Mouse (Mus musculus): ENCODE measurements at regions not wholly inside any gene's neighbourhood (a gene's known extent, or its start where the extent isn't known, plus 50 kb on each side); places are given as distances from the start of the nearest gene placed in this dataset.

DNA sequence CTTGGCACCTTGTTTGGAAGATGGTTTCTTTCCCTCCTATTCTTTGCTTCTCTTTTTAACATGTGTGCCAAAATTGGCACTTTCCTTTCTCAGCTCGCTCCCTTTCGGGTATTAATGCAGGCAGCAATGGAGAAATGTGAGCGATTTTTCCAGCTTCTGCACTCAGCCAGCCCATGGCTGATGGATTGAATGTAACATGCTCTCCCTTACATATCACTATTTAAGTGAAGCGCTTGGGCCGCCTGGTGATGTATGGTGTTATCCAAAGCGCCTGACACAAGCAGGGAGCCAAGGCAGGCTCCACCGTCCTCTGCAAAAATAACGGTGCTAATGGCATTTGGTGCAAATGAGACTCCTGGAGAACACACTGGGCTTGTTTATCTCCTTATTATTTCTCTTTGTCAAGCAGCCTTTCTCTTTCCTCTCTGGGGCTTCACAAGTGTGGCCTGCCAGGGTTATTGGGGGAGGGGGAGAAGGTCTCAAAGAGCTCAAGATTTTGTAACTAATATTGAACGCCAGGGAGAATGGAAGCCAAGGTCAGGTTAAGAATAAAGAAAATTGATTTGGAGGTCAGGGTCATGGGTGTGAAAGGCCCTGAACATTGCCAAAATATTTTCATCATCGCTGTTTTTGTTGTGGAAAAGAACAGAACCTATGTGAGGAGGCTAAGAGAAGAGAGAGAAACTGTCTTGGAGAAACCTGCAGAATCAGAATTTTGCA, 497.9 kb upstream of the Smim15 start:
- DNase-seq (ENCODE audit: extremely low spot score, low spot score), result peak; percentile 26

- peak; percentile 34 for DNase-seq (ENCODE audit: extremely low spot score, low spot score)
These were observed 502.7 kb upstream of the Smim15 start for GRCm38 (mm10) chr13:107541635-107541955.

GRCm38 (mm10) chr13:107540784-107541634, 503.2 kb upstream of the Smim15 start:
- no peak for DNase-seq (ENCODE audit: extremely low spot score, low spot score)

- no peak for DNase-seq (ENCODE audit: extremely low spot score, low spot score)
These were observed 503.9 kb upstream of the Smim15 start for GRCm38 (mm10) chr13:107540305-107540704.

DNA sequence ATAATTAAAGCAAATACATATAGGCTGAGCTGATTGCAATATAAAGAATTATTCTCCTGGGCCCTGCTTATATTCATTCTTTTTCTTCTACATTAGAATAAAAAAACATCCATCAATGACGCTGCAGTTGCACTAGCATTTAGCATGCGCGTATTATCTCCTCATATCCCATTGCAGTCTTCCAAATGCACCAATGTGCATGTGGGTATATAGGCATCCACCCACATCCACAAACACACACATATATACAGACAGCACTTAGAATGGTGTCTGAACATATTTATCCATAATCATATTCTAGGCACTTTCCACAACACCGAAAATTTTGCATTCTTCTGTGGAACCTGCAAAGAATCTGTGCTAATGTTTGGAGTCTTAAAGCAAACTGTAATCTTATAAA, 504.4 kb upstream of the Smim15 start:
- no peak for DNase-seq (ENCODE audit: extremely low spot score, low spot score)

DNA sequence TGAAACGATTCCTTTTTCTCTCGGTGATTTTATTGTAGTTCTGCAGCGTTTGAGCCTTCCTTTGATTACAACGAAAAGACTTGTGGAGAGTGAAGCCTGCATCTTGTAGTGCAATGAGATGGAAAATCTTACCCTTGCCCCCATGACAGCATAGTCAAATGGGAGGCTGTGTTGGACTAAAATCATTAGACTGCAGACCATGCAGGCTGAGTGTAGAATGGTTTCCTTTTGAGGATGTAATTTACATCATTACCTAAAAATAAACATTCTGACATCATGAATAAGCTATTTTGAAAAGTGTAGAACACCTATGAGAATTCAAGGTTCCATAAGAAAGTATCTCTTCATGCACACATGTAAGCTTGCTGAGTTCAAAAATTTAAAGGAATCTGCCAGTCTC, 504.9 kb upstream of the Smim15 start:
- DNase-seq (ENCODE audit: extremely low spot score, low spot score), result no peak

DNA sequence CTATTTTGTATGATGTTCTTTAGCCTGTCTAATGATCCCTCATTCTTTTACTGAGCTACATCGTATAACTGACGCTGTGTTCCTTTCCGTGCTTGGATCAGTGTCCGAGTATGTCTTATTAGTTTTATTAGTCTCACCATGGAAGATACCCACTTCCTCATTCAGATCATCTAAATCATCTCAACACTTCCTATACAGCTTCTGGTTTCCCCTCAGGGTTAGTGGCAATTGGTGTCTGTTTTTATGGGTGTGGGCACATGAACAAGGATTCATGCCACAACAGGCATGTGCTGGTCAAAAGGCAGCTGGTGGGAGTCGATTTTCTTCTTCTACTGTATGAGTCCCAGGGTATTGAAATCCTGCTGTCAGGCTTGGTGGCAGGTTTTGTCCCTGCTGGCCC, 509.0 kb upstream of the Smim15 start:
- no peak for DNase-seq (ENCODE audit: extremely low spot score, low spot score)

- no peak for DNase-seq (ENCODE audit: extremely low spot score, low spot score)
These were observed 510.9 kb upstream of the Smim15 start for GRCm38 (mm10) chr13:107533323-107533722.

DNA sequence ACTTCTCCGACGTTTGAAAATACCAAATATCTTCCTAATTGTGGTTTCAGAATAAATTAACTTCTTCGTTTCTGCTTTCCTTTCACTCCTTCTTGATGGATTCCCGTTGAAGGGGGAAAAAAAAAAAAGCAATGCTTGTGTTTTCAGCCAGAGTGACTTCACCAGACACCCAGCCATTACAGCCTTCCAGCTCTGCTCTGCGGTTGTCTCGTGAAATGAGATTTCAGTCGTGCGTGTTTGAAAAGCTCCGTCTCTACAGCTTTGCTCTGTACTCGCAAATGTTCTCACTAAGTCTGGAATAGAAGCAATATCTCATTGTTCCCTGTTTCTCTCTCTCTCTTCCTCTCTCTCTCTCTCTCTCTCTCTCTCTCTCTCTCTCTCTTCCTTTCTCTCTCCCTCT, 509.6 kb upstream of the Kif2a start:
- no peak for DNase-seq (ENCODE audit: extremely low spot score, low spot score)

DNA sequence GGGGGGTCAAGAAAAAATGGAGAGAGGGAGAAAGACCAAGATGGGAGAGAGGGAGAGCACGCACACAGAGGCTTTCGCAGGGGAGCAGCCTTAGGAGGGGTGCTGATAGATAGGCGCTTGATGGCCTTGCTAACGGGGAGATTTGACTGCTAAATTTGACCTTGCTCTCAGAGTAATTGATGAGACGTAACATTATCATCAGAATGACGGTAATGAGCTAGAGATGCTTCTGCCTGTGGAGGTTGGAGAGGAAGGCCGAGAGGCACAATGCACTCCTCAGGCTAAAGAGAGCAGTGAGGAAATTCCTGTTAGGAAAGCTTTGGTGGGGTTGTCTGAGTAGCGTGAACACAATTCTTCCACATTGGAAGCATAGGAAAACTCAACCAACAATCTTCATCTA, 509.1 kb upstream of the Kif2a start:
- DNase-seq (ENCODE audit: extremely low spot score, low spot score), result no peak

GRCm38 (mm10) chr13:107530392-107530791, 508.5 kb upstream of the Kif2a start:
- no peak for DNase-seq (ENCODE audit: extremely low spot score, low spot score)

- DNase-seq (ENCODE audit: extremely low spot score, low spot score), result no peak
These were observed 507.0 kb upstream of the Kif2a start for GRCm38 (mm10) chr13:107528724-107529456.

DNA sequence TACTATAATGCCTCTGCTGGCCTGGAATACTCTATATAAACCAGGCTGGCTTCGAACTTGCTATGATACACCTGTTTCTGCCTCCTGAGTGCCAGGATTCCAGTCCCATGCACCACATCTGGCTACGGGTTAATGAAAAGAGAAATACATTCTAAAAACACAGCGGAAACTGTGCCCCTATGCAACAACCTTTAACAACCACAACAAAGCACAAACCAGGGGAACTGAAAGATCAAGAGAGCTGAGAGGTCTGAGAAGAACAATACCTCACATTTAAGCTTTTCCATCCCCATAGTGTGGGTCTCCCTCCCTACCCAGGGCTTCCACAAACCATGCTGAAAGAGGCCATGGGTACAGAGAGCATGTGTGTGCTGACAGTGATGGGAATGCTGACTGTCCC, 501.0 kb upstream of the Kif2a start:
- no peak for DNase-seq (ENCODE audit: extremely low spot score, low spot score)

DNA sequence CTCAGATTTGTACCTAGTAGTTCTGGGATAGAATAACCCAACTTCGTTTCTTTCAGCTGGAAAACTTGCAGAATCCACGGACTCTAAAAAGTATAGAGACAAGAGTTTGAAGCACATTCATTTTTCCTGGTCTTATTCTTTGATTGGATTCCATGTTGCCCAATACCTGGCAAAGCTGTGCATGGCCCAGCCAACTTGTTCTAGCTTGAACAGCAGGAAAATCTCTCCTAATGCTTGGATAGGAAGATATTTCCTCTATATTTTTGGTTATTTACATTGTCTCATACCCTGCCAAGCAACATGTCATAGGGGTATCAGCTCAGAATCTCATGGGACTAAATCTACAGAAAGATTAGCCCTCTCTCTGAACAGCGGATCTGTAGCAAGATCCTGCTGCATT, 492.3 kb upstream of the Kif2a start:
- no peak for DNase-seq (ENCODE audit: extremely low spot score, low spot score)

DNA sequence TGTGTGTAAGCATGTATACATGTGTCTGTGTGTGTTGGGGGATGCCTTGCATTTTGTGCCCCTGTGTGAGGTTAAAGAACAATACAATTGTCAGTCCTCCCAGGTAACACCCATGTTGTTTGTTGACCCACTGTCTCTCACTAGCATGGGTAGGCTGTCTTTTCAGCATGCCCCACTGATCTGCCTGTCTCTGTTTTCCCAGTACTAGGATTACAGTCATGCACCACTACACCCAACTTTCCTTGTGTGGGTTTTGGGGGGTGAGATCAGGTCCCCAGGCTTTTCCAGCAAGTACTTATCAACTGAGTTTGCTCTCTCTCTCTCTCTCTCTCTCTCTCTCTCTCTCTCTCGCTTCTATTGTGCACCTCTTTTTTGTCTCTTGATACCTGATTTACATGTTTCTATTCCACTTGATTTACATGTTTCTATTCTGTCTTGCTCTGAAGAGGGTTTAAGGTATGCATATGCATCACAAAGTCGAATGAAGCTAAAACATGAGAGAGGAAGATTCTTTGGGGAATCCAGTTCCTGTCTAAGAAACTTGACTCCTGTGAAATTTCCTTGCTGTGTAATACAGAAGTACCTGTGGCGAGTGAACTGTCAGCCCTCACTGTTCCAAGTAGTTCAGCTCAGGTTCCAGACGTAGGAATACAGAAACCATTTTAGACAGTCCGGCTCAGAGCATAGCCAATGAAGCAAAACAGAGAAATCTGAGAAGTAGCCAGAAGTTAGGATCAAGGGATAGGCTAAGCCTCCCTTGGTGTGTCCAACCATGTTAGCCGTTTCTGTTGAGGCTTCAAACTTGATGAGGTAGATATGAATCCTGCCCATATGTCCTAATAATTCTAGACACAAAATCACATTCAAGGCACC, 491.6 kb upstream of the Kif2a start:
- no peak for DNase-seq (ENCODE audit: extremely low spot score, low spot score)

- no peak for DNase-seq (ENCODE audit: extremely low spot score, low spot score)
These were observed 485.4 kb upstream of the Kif2a start for GRCm38 (mm10) chr13:107507336-107507735.

GRCm38 (mm10) chr13:107506832-107507231, 484.9 kb upstream of the Kif2a start:
- no peak for DNase-seq (ENCODE audit: extremely low spot score, low spot score)

GRCm38 (mm10) chr13:107505318-107505717, 483.4 kb upstream of the Kif2a start:
- DNase-seq (ENCODE audit: extremely low spot score, low spot score), result no peak

DNA sequence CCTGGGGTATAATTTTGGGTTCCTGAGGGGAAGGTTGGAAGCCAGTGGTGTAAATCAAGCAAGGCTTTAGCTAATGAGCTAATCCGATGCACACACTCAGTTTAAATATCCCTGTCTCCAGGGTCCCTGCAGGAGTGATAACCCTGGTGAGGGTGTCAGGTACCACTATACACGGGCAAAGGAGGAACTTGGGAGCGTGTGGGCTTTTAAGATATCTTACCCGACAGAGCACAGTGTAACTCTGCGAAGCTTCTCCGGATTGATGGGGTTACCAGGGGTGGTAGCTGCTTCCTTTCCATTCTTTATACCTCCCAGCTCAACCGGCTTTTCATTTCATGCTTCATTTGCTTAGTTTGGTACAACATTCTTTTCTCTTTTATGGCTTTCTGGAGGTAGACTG, 480.3 kb upstream of the Kif2a start:
- DNase-seq (ENCODE audit: extremely low spot score, low spot score), result no peak

- no peak for DNase-seq (ENCODE audit: extremely low spot score, low spot score)
These were observed 479.0 kb upstream of the Kif2a start for GRCm38 (mm10) chr13:107500776-107501489.

DNA sequence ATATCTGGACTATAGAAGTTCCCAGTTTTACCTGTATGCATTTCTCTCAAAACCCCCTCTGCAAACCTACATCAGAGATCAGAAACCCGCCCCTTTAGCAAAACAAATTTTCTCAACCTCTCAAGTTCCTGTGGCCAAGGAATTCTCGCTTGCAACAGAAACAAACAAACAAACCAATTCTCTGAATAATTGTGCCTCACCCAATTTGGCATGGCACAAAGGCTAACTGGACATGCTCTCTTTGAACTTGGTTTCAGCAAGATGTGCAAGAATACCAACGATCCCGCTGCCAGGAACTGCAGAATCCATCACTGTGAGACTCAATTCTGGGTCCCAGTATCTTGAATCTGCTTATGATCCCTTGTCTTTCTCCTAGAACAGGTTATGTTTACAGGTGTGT, 477.4 kb upstream of the Kif2a start:
- DNase-seq (ENCODE audit: extremely low spot score, low spot score), result no peak

Measured in neural tube, embryonic 10.5 days (tissue).